Mouse (Mus musculus) liver, postnatal 0 days (tissue): ENCODE results near the gene Gpc5.

Source experiments
- CTCF ChIP-seq: sonication (generic); IDR thresholded peaks from 2 replicates; pipeline ENCODE4 v1.5.1; 2016; ENCODE audit warnings: antibody characterized with exemption, low read depth
- EP300 ChIP-seq: IDR thresholded peaks from 2 replicates; pipeline ENCODE4 v1.6.1; 2016; ENCODE audit warnings: antibody characterized with exemption, low read depth, mild to moderate bottlenecking

- TF ChIP-seq CTCF = no peak
- no peak for TF ChIP-seq EP300
These were observed 314.6 kb downstream of the Gpc5 start for GRCm38 (mm10) chr14:115406596-115406995.
